Mouse (Mus musculus) layer of hippocampus, adult 18-20 months (tissue): Measurements from ENCODE around the gene Olfr769. TPM values are rescaled to one million over a fixed set of nuclear protein-coding genes. Genes with fewer than 3 reads are reported as not detected.
"Not testable (repeated sequence)": the region's sequence is repeated elsewhere in the genome, so short reads cannot be mapped to it uniquely, and the experiment has no call there.

Experiments
- DNase-seq, 2 experiments: peaks; one replicate each; pipeline ENCODE4 v3.0.0; 2022; ENCODE audit warnings: low spot score in 2 of 2
- long read RNA-seq: library from polyadenylated mRNA; stranded (forward); transcript quantifications from one replicate; pipeline ENCODE4 v2.0.0, GENCODE M21; 2021
- total RNA-seq, 2 experiments: library from RNA; stranded (reverse); gene quantifications; 2 replicates each; pipeline ENCODE4 v1.2.3; 2021

The Olfr769 gene
- not detected for total RNA-seq
- long read RNA-seq = 0 reads

DNA sequence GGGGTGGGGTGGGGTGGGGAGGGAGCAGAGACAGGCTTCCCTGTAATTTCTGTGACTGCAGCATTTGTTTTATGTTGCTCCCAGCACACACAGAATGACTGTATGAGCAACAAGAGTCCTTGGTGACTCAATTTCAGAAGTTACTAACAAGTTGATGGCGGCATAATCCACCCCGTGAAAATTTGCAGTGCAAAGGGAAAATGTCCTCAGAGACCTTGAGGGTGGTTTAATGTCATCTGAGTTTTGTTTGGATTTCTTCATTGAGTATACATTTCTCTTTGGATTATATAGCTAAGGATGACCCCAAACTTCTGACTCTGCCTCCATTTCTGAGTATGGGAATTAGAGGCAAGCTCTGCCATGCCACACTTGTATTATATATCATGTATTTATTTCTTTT, at the start of gene Olfr769:
Gene Olfr769 (minus strand): TSS at position 101 of the 400 bp plus-strand sequence.
- no peak for DNase-seq

DNA sequence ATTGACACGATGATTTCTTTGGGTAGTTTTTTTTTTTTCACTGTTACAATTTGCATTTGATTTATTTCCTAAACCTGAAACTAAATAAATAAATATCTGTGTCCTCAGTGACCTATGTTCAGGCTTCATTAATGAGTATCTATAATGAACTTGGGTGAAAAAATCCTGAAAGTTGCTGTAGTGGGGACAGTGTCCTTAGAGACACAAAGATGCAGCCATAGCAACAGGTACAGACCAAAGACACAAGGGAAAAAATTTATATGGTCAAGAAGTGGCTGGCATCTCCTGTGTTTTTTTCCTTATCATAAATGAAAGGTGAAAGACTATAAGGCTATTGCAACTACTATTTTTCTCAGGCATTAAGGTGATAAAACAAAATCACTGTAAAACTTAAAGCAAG, 47.0 kb upstream of the Olfr769 start, which contains the start of gene Olfr771:
Gene Olfr771 (minus strand): TSS at position 101 of the 400 bp plus-strand sequence.
- no peak for DNase-seq

DNA sequence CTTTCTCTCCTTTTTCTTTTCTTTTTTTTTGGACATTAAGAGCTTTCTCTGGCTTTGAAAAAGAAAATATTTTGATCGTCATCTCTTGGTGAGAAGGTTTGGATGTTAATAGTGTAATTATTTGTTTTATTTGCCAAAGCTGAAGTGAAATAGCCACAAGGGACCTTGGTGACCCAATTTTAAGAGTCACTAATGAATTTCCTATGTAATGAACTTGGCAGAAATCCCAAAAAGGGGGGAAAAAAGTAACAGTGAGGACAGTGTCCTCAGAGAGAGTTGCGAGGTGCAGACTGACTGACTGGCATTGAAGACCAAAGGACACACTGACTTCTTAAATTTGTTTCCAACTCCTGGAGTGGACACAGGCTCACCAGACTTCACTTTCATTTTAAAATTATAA, 21.2 kb upstream of the Olfr769 start, which contains the start of gene Olfr770:
Gene Olfr770 (minus strand): TSS at position 101 of the 400 bp plus-strand sequence.
- no peak for DNase-seq

DNA sequence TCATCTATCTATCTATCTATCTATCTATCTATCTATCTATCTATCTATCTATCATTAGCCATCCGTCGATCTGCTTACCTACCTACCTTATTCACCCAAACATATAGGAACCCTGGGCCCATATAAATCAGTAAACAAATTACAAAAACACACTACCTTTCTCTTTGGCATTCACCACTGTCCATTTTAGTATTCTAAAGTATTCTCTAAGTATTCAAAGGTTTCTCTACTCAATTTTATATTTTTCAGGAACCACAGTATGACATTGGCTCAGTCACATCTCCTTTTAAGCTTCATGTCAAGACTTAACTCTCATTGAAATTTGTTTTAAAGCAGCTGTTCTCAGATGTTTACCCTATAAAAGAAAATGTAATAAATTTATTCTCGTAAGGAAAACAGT, 2.5 kb downstream of the Olfr769 start:
- no peak for DNase-seq

DNA sequence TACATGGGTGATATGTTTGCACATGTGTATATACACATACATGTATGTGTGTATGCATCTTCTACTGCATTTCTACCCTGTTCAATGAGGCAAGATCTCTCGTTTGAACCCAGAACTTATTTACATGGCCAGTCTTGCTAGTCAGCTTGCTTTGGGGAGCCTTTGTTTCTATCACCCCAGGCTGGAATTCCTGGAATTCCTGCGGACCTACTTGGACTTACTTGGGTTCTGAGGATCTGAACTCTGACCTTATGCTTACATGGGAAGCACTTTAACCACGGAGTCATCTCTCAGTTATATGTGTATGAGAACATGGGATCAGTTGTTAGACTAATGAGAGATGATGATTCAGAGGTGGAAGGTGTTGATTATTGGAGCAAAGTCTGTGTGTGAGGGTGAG, 16.4 kb downstream of the Olfr769 start:
- DNase-seq = no peak

DNA sequence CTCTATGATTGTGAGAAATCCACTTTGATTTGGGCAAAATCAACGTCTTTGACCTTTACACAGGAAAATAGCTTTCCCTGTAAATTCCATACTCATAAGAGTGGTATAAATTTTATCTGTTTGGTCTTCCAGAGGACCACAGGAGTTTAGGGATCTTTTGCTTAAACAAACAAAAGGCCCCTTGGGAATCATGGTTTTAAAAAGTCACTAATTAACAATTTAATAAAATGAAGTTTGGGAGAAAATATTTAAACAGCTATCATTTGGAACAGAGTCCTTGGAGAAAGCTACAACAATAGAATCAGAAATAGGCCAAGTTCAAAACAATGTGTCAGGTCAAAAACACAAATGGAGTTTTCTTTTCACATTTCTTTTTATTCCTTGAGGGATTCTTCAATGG, 18.4 kb downstream of the Olfr769 start, which contains the start of gene Olfr768:
Gene Olfr768 (minus strand): TSS at position 101 of the 400 bp plus-strand sequence.
- DNase-seq = no peak

DNA sequence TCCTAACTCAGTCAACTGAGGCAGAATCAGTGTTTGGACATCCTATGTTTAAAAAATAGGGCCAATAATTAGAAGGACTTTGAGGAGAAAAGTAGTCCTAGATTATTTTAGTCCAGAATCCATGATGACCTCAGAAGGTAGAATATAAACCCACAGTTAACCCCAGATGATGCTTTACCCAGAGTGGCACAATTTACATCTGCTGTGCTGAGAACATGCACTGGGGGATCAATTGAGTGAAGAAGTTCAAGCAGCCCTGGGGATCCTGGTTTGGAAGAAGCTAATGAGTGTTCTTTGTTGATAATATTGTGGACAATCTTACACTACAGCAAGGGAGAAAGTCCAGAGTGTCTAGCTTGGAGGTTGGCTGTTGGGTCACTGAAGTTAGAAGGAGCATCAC, 34.9 kb downstream of the Olfr769 start, which contains the start of gene Olfr767:
Gene Olfr767 (minus strand): TSS at position 101 of the 400 bp plus-strand sequence.
- DNase-seq = not testable (repeated sequence)

DNA sequence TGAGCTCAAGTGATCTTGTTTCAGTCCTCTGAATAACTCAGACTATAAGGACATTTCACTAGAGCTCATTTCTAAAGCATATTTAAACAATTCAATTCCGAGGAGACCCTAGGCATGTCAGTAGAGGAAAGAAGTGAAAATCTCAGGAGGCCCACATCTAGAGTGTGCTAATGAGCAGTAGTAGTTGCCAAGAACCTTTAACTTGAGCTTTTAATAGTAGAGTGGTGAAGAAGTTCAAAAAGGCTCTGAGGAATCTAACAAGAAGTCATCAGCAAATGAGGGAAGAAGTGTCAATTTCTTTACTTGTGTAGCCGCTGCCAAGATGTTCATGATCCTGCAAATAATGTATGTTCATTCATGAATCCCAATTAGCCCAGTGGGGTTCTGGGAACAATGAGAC, 48.8 kb downstream of the Olfr769 start, which contains the start of gene Olfr766-ps1:
Gene Olfr766-ps1 (minus strand): TSS at position 101 of the 400 bp plus-strand sequence.
- DNase-seq = no peak

Other genes starting within 250 kb of the Olfr769 start
- 10 to 100 TPM; 18.2 to 18.9 TPM for gene Gdf11, start 226.1 kb downstream of the Olfr769 start, total RNA-seq
- 10 to 100 TPM; 74.2 to 79.4 TPM for gene Cd63, start 216.9 kb downstream of the Olfr769 start, total RNA-seq
- gene Rdh5, start 195.0 kb downstream of the Olfr769 start, total RNA-seq = 1 to 10 TPM; 7.1 to 8.1 TPM
- gene Bloc1s1, start 193.8 kb downstream of the Olfr769 start, total RNA-seq = 10 to 100 TPM; 94.9 to 98.7 TPM
- 10 to 100 TPM; 29.7 to 30.0 TPM for gene Itga7, start 184.0 kb downstream of the Olfr769 start, total RNA-seq
- gene Mettl7b, start 156.9 kb downstream of the Olfr769 start, total RNA-seq = not detected
- not detected for gene Olfr9, start 128.4 kb downstream of the Olfr769 start, total RNA-seq
- gene Olfr763, start 107.1 kb downstream of the Olfr769 start, total RNA-seq = not detected
- not detected for gene Olfr764-ps1, start 78.0 kb downstream of the Olfr769 start, total RNA-seq
- gene Olfr765, start 67.9 kb downstream of the Olfr769 start, total RNA-seq = not detected
- not detected for gene Olfr766-ps1, start 48.9 kb downstream of the Olfr769 start, total RNA-seq
- gene Olfr767, start 35.0 kb downstream of the Olfr769 start, total RNA-seq = not detected
- not detected for gene Olfr768, start 18.5 kb downstream of the Olfr769 start, total RNA-seq
- not detected for gene Olfr770, start 21.1 kb upstream of the Olfr769 start, total RNA-seq
- gene Olfr771, start 46.9 kb upstream of the Olfr769 start, total RNA-seq = not detected
- not detected for gene Olfr772, start 60.1 kb upstream of the Olfr769 start, total RNA-seq
- not detected for gene Olfr773, start 69.6 kb upstream of the Olfr769 start, total RNA-seq
- gene Olfr774, start 118.3 kb upstream of the Olfr769 start, total RNA-seq = not detected
- not detected for gene Olfr775, start 130.6 kb upstream of the Olfr769 start, total RNA-seq
- not detected for gene Olfr776, start 141.3 kb upstream of the Olfr769 start, total RNA-seq
- gene Olfr777, start 153.6 kb upstream of the Olfr769 start, total RNA-seq = not detected
- not detected for gene Olfr780, start 200.3 kb upstream of the Olfr769 start, total RNA-seq
- gene Olfr781, start 211.0 kb upstream of the Olfr769 start, total RNA-seq = not detected
- not detected for gene Olfr782, start 231.0 kb upstream of the Olfr769 start, total RNA-seq